Mouse (Mus musculus): Measurements from ENCODE around the gene B4galnt2. TPM values are rescaled to one million over a fixed set of nuclear protein-coding genes. Genes with fewer than 3 reads are reported as not detected.

B4galnt2 gene
- polyA plus RNA-seq, 1 experiment from 2014 or later, result not detected

GRCm38 (mm10) chr11:95834742-95835710 lies 79.7 kb downstream of the B4galnt2 start:
- no peak overlapping the region for H3K4me3 ChIP-seq (replicated peaks)
- peaks cover 33% of the 10 kb centered on the region for H3K4me1 ChIP-seq
- no peak overlapping the region for H3K9ac ChIP-seq
- no peak overlapping the region for H3K27ac ChIP-seq
- WGBS, result 23% methylated on average over 15 of the region's 15 CpGs
- peak overlapping the region; percentile 11; the same call in 1 of the 2 replicates for H3K4me2 ChIP-seq
- H3K36me3 ChIP-seq (replicated peaks), result no peaks in the 10 kb centered on the region
- no peaks in the 10 kb centered on the region for H3K9me3 ChIP-seq
- no peak for ATAC-seq (ENCODE audit: low FRiP score)
- peaks cover 85% of the 10 kb centered on the region for H3K27me3 ChIP-seq

- Histone ChIP-seq H3K4me1 (peaks cover 35% of the 10 kb centered on the region), H3K9me3 (no peaks in the 10 kb centered on the region), H3K9ac (no peak overlapping the region), H3K36me3 (replicated peaks) (no peaks in the 10 kb centered on the region), H3K27ac (no peak overlapping the region; the same call in 1 of the 2 replicates), H3K4me3 (replicated peaks) (0 out of 2 replicates have a peak overlapping the region, but pooled peaks have one; percentile 5), H3K27me3 (peaks cover 93% of the 10 kb centered on the region), H3K4me2 (peak overlapping the region; percentile 11)
- 5% methylated on average over 22 of the region's 22 CpGs for WGBS
- ATAC-seq (ENCODE audit: low FRiP score), result no peak
These were observed 80.5 kb downstream of the B4galnt2 start for GRCm38 (mm10) chr11:95834143-95834667.

- Histone ChIP-seq H3K36me3 (replicated peaks) (no peaks in the 10 kb centered on the region), H3K9ac (no peak overlapping the region), H3K4me2 (peak overlapping the region; percentile 11; the same call in 1 of the 2 replicates), H3K4me1 (peaks cover 35% of the 10 kb centered on the region), H3K4me3 (replicated peaks) (0 out of 2 replicates have a peak overlapping the region, but pooled peaks have one; percentile 5), H3K27ac (no peak overlapping the region; the same call in 1 of the 2 replicates), H3K9me3 (no peaks in the 10 kb centered on the region), H3K27me3 (peaks cover 98% of the 10 kb centered on the region)
- 4% methylated on average over 18 of the region's 18 CpGs for WGBS
- no peak for ATAC-seq (ENCODE audit: low FRiP score)
These were observed 81.0 kb downstream of the B4galnt2 start for GRCm38 (mm10) chr11:95833631-95834142.

GRCm38 (mm10) chr11:95833006-95833570 lies 81.6 kb downstream of the B4galnt2 start:
- Histone ChIP-seq H3K9me3 (no peaks in the 10 kb centered on the region), H3K4me3 (replicated peaks) (no peak overlapping the region), H3K4me1 (peaks cover 35% of the 10 kb centered on the region), H3K27ac (no peak overlapping the region), H3K9ac (no peak overlapping the region), H3K4me2 (no peak overlapping the region), H3K27me3 (peaks cover 99% of the 10 kb centered on the region), H3K36me3 (replicated peaks) (no peaks in the 10 kb centered on the region)
- WGBS, result 16% methylated on average over 8 of the region's 8 CpGs
- no peak for ATAC-seq (ENCODE audit: low FRiP score)

- H3K4me3 ChIP-seq (replicated peaks), result no peak overlapping the region
- H3K36me3 ChIP-seq (replicated peaks), result no peaks in the 10 kb centered on the region
- peaks cover 99% of the 10 kb centered on the region for H3K27me3 ChIP-seq
- no peak overlapping the region for H3K27ac ChIP-seq
- no peak overlapping the region for H3K4me2 ChIP-seq
- H3K4me1 ChIP-seq, result peaks cover 35% of the 10 kb centered on the region
- 25% methylated on average over 18 of the region's 18 CpGs for WGBS
- H3K9me3 ChIP-seq, result no peaks in the 10 kb centered on the region
- no peak overlapping the region for H3K9ac ChIP-seq
- no peak for ATAC-seq (ENCODE audit: low FRiP score)
These were observed 82.3 kb downstream of the B4galnt2 start for GRCm38 (mm10) chr11:95832129-95833005.

GRCm38 (mm10) chr11:95831641-95832040 lies 83.0 kb downstream of the B4galnt2 start:
- ATAC-seq (ENCODE audit: low FRiP score), result no peak
- H3K4me2 ChIP-seq, result no peak overlapping the region; the same call in 1 of the 2 replicates
- H3K4me1 ChIP-seq, result peaks cover 35% of the 10 kb centered on the region
- H3K9ac ChIP-seq, result no peak overlapping the region
- no peaks in the 10 kb centered on the region for H3K9me3 ChIP-seq
- 3% methylated on average over 14 of the region's 15 CpGs for WGBS
- no peak overlapping the region for H3K27ac ChIP-seq
- H3K27me3 ChIP-seq, result peaks cover 99% of the 10 kb centered on the region
- H3K4me3 ChIP-seq (replicated peaks), result no peak overlapping the region
- no peaks in the 10 kb centered on the region for H3K36me3 ChIP-seq (replicated peaks)

GRCm38 (mm10) chr11:95831276-95831619 lies 83.4 kb downstream of the B4galnt2 start:
- no peaks in the 10 kb centered on the region for H3K36me3 ChIP-seq (replicated peaks)
- peak overlapping the region; percentile 41 for H3K4me2 ChIP-seq
- WGBS, result 5% methylated on average over 10 of the region's 10 CpGs
- no peak overlapping the region for H3K27ac ChIP-seq
- no peaks in the 10 kb centered on the region for H3K9me3 ChIP-seq
- peaks cover 99% of the 10 kb centered on the region for H3K27me3 ChIP-seq
- no peak overlapping the region for H3K9ac ChIP-seq
- no peak for ATAC-seq (ENCODE audit: low FRiP score)
- H3K4me3 ChIP-seq (replicated peaks), result peak overlapping the region; percentile 30
- peaks cover 35% of the 10 kb centered on the region for H3K4me1 ChIP-seq

GRCm38 (mm10) chr11:95830411-95831275 lies 84.0 kb downstream of the B4galnt2 start:
- WGBS, result 2% methylated on average over 80 of the region's 80 CpGs
- Histone ChIP-seq H3K9ac (no peak overlapping the region), H3K9me3 (no peaks in the 10 kb centered on the region), H3K36me3 (replicated peaks) (no peaks in the 10 kb centered on the region), H3K4me3 (replicated peaks) (peak overlapping the region; percentile 30), H3K27ac (no peak overlapping the region), H3K4me1 (peaks cover 35% of the 10 kb centered on the region), H3K27me3 (peaks cover 99% of the 10 kb centered on the region), H3K4me2 (peak overlapping the region; percentile 41)
- no peak for ATAC-seq (ENCODE audit: low FRiP score)

GRCm38 (mm10) chr11:95829526-95830050 lies 85.1 kb downstream of the B4galnt2 start:
- Histone ChIP-seq H3K4me2 (no peak overlapping the region), H3K9ac (no peak overlapping the region), H3K36me3 (replicated peaks) (no peaks in the 10 kb centered on the region), H3K4me1 (peaks cover 42% of the 10 kb centered on the region), H3K4me3 (replicated peaks) (no peak overlapping the region), H3K27me3 (peaks cover 99% of the 10 kb centered on the region), H3K9me3 (no peaks in the 10 kb centered on the region), H3K27ac (no peak overlapping the region)
- no peak for ATAC-seq (ENCODE audit: low FRiP score)
- 29% methylated on average over 4 of the region's 4 CpGs for WGBS

- no peak overlapping the region for H3K4me3 ChIP-seq (replicated peaks)
- H3K27me3 ChIP-seq, result peaks cover 95% of the 10 kb centered on the region
- peaks cover 38% of the 10 kb centered on the region for H3K4me1 ChIP-seq
- 77% methylated on average over 11 of the region's 11 CpGs for WGBS
- no peaks in the 10 kb centered on the region for H3K36me3 ChIP-seq (replicated peaks)
- no peak overlapping the region for H3K4me2 ChIP-seq
- H3K9me3 ChIP-seq, result no peaks in the 10 kb centered on the region
- ATAC-seq (ENCODE audit: low FRiP score), result no peak
- no peak overlapping the region for H3K27ac ChIP-seq
- H3K9ac ChIP-seq, result no peak overlapping the region
These were observed 86.3 kb downstream of the B4galnt2 start for GRCm38 (mm10) chr11:95828181-95828964.
